Mouse (Mus musculus): ENCODE data around the gene Slc22a4. TPM values are rescaled to one million over a fixed set of nuclear protein-coding genes. Genes with fewer than 3 reads are reported as not detected.

The Slc22a4 gene
- total RNA-seq, 2 experiments from 2014 or later = 4.6 to 5.0 TPM

Other genes with a start within 250 kb of the Slc22a4 start
- gene Gm12216, start 168.8 kb downstream of the Slc22a4 start, total RNA-seq (2021) = 10 to 100 TPM in 1 of 2 experiments, 1 to 10 TPM in 1; 7.9 to 10.6 TPM
- 10 to 100 TPM; 22.0 to 31.1 TPM for gene Slc22a5, start 136.4 kb downstream of the Slc22a4 start, total RNA-seq (2021)
- 1 to 10 TPM; 7.8 to 9.8 TPM for gene Slc22a21, start 47.8 kb downstream of the Slc22a4 start, total RNA-seq (2021)
- gene Pdlim4, start 40.9 kb upstream of the Slc22a4 start, total RNA-seq (2021) = 10 to 100 TPM; 34.7 to 38.8 TPM
- gene P4ha2, start 72.0 kb upstream of the Slc22a4 start, total RNA-seq (2021) = 10 to 100 TPM; 20.8 to 21.9 TPM
- not detected for gene Csf2, start 221.6 kb upstream of the Slc22a4 start, total RNA-seq (2021)
- not detected for gene Il3, start 239.2 kb upstream of the Slc22a4 start, total RNA-seq (2021)